Mouse (Mus musculus): Measurements from ENCODE around the gene Defa37. TPM values are rescaled to one million over a fixed set of nuclear protein-coding genes. Genes with fewer than 3 reads are reported as not detected.
"Not testable (repeated sequence)": the region's sequence is repeated elsewhere in the genome, so short reads cannot be mapped to it uniquely, and the experiment has no call there.

Gene Defa37
- not detected in 2 replicates for polyA plus RNA-seq (2011; ENCODE audit: insufficient read depth, insufficient read length, low replicate concordance, missing spikeins)

DNA sequence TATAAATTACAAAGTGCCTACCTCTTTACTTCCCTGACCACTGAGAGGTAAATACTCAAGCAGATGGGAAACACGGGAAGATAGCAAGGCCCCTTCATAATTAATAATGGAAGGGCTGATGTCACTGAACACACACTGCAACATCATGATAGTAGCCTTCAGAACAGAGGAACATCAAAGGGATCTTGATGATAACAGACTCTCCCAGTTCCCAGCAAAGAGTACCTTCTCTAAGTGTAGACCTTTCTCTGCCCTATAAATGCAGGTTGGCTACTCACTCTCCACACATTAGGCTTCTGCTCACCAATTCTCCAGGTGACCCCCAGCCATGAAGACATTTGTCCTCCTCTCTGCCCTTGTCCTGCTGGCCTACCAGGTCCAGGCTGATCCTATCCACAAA, at the start of gene Defa37:
Gene Defa37, plus strand, starts transcription at position 301 of the 400 bp plus-strand sequence.
- no CpG with 5 or more reads among the region's 1 CpGs for WGBS
- H3K4me1 ChIP-seq (ENCODE audit: control insufficient read depth, insufficient read depth, low read length); H3K27ac ChIP-seq (ENCODE audit: control insufficient read depth, insufficient read depth, low read depth, low read length, poor library complexity); H3K4me3 ChIP-seq (replicated peaks; ENCODE audit: control insufficient read depth, low read depth, low read length): not testable (repeated sequence)

GRCm38 (mm10) chr8:21528732-21529131, 36.5 kb upstream of the Defa37 start, which contains the start of gene Defa32:
Defa32 (plus strand) TSS chr8:21529032.
- WGBS, result no CpG with 5 or more reads among the region's 2 CpGs
- H3K4me3 ChIP-seq (replicated peaks; ENCODE audit: control insufficient read depth, low read depth, low read length); H3K27ac ChIP-seq (ENCODE audit: control insufficient read depth, insufficient read depth, low read depth, low read length, poor library complexity); H3K4me1 ChIP-seq (ENCODE audit: control insufficient read depth, insufficient read depth, low read length): not testable (repeated sequence)

DNA sequence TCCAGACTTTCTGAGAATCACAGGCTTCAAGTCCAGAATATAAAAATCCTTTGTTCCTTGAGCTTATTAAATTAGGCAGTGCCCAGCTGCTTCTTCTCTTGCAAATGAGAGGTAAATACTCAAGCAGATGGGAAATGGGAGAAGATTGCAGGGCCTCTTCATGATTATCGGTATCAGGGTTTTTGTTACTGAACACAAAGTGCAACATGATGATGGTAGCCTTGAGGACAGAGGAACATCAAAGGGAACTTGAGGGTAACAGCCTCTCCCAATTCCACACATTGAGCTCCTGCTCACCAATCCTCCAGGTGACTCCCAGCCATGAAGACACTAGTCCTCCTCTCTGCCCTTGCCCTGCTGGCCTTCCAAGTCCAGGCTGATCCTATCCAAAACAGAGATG, 17.5 kb downstream of the Defa37 start, which contains the start of gene Defa28:
Gene Defa28, plus strand, starts transcription at position 301 of the 400 bp plus-strand sequence.
- not testable (repeated sequence) for H3K27ac ChIP-seq (ENCODE audit: control insufficient read depth, insufficient read depth, low read depth, low read length, poor library complexity); H3K4me1 ChIP-seq (ENCODE audit: control insufficient read depth, insufficient read depth, low read length); H3K4me3 ChIP-seq (replicated peaks; ENCODE audit: control insufficient read depth, low read depth, low read length)
- no CpG with 5 or more reads among the region's 1 CpGs for WGBS

- not testable (repeated sequence) for H3K4me3 ChIP-seq (replicated peaks; ENCODE audit: control insufficient read depth, low read depth, low read length); H3K27ac ChIP-seq (ENCODE audit: control insufficient read depth, insufficient read depth, low read depth, low read length, poor library complexity); H3K4me1 ChIP-seq (ENCODE audit: control insufficient read depth, insufficient read depth, low read length)
- no CpG with 5 or more reads among the region's 1 CpGs for WGBS
Measured at GRCm38 (mm10) chr8:21594408-21594807, 29.2 kb downstream of the Defa37 start, which contains the start of gene Gm7861. Gm7861 (minus strand) TSS chr8:21594508.

Other genes starting within 250 kb of the Defa37 start
- not detected in 2 replicates for gene Defa27, start 249.8 kb upstream of the Defa37 start, polyA plus RNA-seq (2011; ENCODE audit: insufficient read depth, insufficient read length, low replicate concordance, missing spikeins)
- gene Defa29, start 238.4 kb upstream of the Defa37 start, polyA plus RNA-seq (2011; ENCODE audit: insufficient read depth, insufficient read length, low replicate concordance, missing spikeins), result not detected in 2 replicates
- not detected in 2 replicates for gene Defa2, start 186.9 kb upstream of the Defa37 start, polyA plus RNA-seq (2011; ENCODE audit: insufficient read depth, insufficient read length, low replicate concordance, missing spikeins)
- gene Defa33, start 173.6 kb upstream of the Defa37 start, polyA plus RNA-seq (2011; ENCODE audit: insufficient read depth, insufficient read length, low replicate concordance, missing spikeins), result not detected in 2 replicates
- gene Defa36, start 138.0 kb upstream of the Defa37 start, polyA plus RNA-seq (2011; ENCODE audit: insufficient read depth, insufficient read length, low replicate concordance, missing spikeins), result not detected in 2 replicates
- not detected in 2 replicates for gene Gm7849, start 108.8 kb upstream of the Defa37 start, polyA plus RNA-seq (2011; ENCODE audit: insufficient read depth, insufficient read length, low replicate concordance, missing spikeins)
- gene Defa20, start 56.1 kb upstream of the Defa37 start, polyA plus RNA-seq (2011; ENCODE audit: insufficient read depth, insufficient read length, low replicate concordance, missing spikeins), result not detected in 2 replicates
- not detected in 2 replicates for gene Defa32, start 36.4 kb upstream of the Defa37 start, polyA plus RNA-seq (2011; ENCODE audit: insufficient read depth, insufficient read length, low replicate concordance, missing spikeins)
- not detected in 2 replicates for gene Defa28, start 17.6 kb downstream of the Defa37 start, polyA plus RNA-seq (2011; ENCODE audit: insufficient read depth, insufficient read length, low replicate concordance, missing spikeins)
- not detected in 2 replicates for gene Gm7861, start 29.1 kb downstream of the Defa37 start, polyA plus RNA-seq (2011; ENCODE audit: insufficient read depth, insufficient read length, low replicate concordance, missing spikeins)
- not detected in 2 replicates for gene Defa26, start 52.8 kb downstream of the Defa37 start, polyA plus RNA-seq (2011; ENCODE audit: insufficient read depth, insufficient read length, low replicate concordance, missing spikeins)
- not detected in 2 replicates for gene Defa17, start 90.4 kb downstream of the Defa37 start, polyA plus RNA-seq (2011; ENCODE audit: insufficient read depth, insufficient read length, low replicate concordance, missing spikeins)
- gene Defa34, start 100.4 kb downstream of the Defa37 start, polyA plus RNA-seq (2011; ENCODE audit: insufficient read depth, insufficient read length, low replicate concordance, missing spikeins), result not detected in 2 replicates
- gene AY761184, start 138.3 kb downstream of the Defa37 start, polyA plus RNA-seq (2011; ENCODE audit: insufficient read depth, insufficient read length, low replicate concordance, missing spikeins), result not detected in 2 replicates
- gene Defa24, start 169.1 kb downstream of the Defa37 start, polyA plus RNA-seq (2011; ENCODE audit: insufficient read depth, insufficient read length, low replicate concordance, missing spikeins), result not detected in 2 replicates

All from bone marrow, adult 2 months (tissue).